Mouse (Mus musculus) hindbrain, postnatal 0 days (tissue): ENCODE data around the gene Cwc27. TPM values are rescaled to one million over a fixed set of nuclear protein-coding genes. Genes with fewer than 3 reads are reported as not detected.

Experiments
- ATAC-seq: fragments of 200-750 bp; cut with Nextera tagmentation; 2 replicates; pipeline ENCODE4 v1.8.0; 2017; ENCODE audit warnings: mild to moderate bottlenecking, moderate TSS enrichment, moderate library complexity
- DNase-seq: peaks from one replicate; pipeline ENCODE4 v3.0.0-alpha.2; 2015; ENCODE audit warnings: low spot score
- H3K27ac ChIP-seq: fragments of 300-500 bp; sonication (generic); 2 replicates; pipeline ENCODE4 v1.5.1; 2014; ENCODE audit warnings: mild to moderate bottlenecking
- H3K27me3 ChIP-seq: fragments of 300-500 bp; sonication (generic); 2 replicates; pipeline ENCODE4 v1.6.1; 2014; ENCODE audit warnings: low read length, mixed read lengths; ENCODE audit not compliant: insufficient read depth
- H3K36me3 ChIP-seq: fragments of 300-500 bp; sonication (generic); 2 replicates; pipeline ENCODE4 v1.6.1; 2014; ENCODE audit warnings: low read length, mixed read lengths; ENCODE audit not compliant: insufficient read depth
- H3K4me1 ChIP-seq: fragments of 300-500 bp; sonication (generic); 2 replicates; pipeline ENCODE4 v1.6.1; 2014; ENCODE audit warnings: antibody characterized with exemption, low read length, mixed read lengths; ENCODE audit not compliant: insufficient read depth
- H3K4me2 ChIP-seq: fragments of 300-500 bp; sonication (generic); 2 replicates; pipeline ENCODE4 v1.6.1; 2014; ENCODE audit warnings: low read depth, mild to moderate bottlenecking, low read length, moderate library complexity, mixed read lengths
- H3K4me3 ChIP-seq: fragments of 300-500 bp; sonication (generic); 2 replicates; pipeline ENCODE4 v1.5.1; 2014; ENCODE audit warnings: low read length
- H3K9ac ChIP-seq: fragments of 300-500 bp; sonication (generic); replicated peaks from 2 replicates; pipeline ENCODE4 v1.6.1; 2014; ENCODE audit warnings: mild to moderate bottlenecking, low read length, moderate library complexity, mixed read lengths
- H3K9me3 ChIP-seq: fragments of 300-500 bp; sonication (generic); 2 replicates; pipeline ENCODE4 v1.6.1; 2016; ENCODE audit warnings: low read length, mixed read lengths
- CTCF ChIP-seq: IDR thresholded peaks from 2 replicates; pipeline ENCODE4 v1.5.1; 2016; ENCODE audit warnings: antibody characterized with exemption, control low read depth, low read depth
- WGBS: fragments of 180-500 bp; shearing (Covaris S2); extraction: QIAGEN DNeasy Blood & Tissue Kit; methylation state at CpG from one replicate; pipeline ENCODE4 v1.1.7; 2014; 5-methylcytosine and 5-hydroxymethylcytosine counted together
- polyA plus RNA-seq: library from polyadenylated mRNA; unstranded; fragments of >200 nt; fragmentation: Nextera tagmentation; extraction: Ambion mirVana; gene quantifications from 2 replicates; pipeline ENCODE4 v1.2.1, GENCODE M21; 2015
- total RNA-seq: library from RNA; depleted of rRNA; stranded (reverse); fragments of >200 nt; gene quantifications from 2 replicates; pipeline ENCODE4 v1.2.3, GENCODE M21; 2014

The Cwc27 gene
- total and polyA plus RNA-seq, 2 experiments from 2014 or later: 5.4 to 23.0 TPM

GRCm38 (mm10) chr13:104623130-104623891, 193.6 kb downstream of the Cwc27 start:
- Histone ChIP-seq H3K27me3 (no peaks in the 10 kb centered on the region), H3K9me3 (no peaks in the 10 kb centered on the region), H3K4me2 (no peak overlapping the region), H3K27ac (no peak overlapping the region), H3K9ac (no peak overlapping the region), H3K4me3 (no peak overlapping the region), H3K36me3 (no peaks in the 10 kb centered on the region), H3K4me1 (no peaks in the 10 kb centered on the region)
- 83% methylated on average over 12 of the region's 12 CpGs for WGBS
- TF ChIP-seq CTCF: no peak
- ATAC-seq (no peak), DNase-seq (no peak)

DNA sequence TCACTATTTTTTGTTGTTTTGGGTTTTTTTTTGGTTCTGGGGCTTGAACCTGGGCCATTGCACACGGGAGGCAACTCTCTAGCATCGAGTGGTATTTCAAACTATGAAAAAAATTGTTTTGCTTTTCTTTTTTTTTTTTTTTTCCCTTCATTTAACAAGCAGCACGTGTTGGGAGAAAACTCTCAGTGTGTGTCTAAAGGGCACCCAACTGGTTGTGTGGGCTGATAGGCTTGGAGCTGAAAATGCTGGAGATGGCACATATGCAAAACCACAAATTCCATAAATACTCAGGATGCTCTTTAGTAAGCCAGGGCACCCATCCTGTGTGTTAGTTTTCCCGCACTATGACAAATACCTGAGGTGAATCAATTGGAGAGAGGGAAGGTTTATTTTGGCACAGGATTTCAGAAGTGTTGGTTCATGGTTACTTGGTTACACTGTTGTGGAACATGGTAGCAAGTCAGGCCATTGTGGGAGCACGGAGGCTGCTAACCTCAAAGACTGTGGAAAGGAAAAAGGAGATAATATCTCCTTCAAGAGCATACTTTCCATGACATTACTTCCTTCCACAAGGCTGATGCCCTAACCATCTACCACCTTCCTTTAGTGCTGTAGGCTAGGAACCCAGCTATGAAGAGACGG, 194.7 kb downstream of the Cwc27 start:
- no peak overlapping the region for H3K27ac ChIP-seq
- H3K27me3 ChIP-seq: no peaks in the 10 kb centered on the region
- no peaks in the 10 kb centered on the region for H3K9me3 ChIP-seq
- no peaks in the 10 kb centered on the region for H3K36me3 ChIP-seq
- H3K4me3 ChIP-seq: no peak overlapping the region
- 86% methylated on average over 6 of the region's 6 CpGs for WGBS
- DNase-seq (no peak), ATAC-seq (no peak)
- no peak for TF ChIP-seq CTCF
- H3K4me1 ChIP-seq: no peaks in the 10 kb centered on the region
- no peak overlapping the region for H3K4me2 ChIP-seq
- H3K9ac ChIP-seq: no peak overlapping the region

- Histone ChIP-seq H3K27ac (no peak overlapping the region), H3K9me3 (no peaks in the 10 kb centered on the region), H3K4me2 (no peak overlapping the region), H3K27me3 (no peaks in the 10 kb centered on the region), H3K4me1 (peaks cover 6% of the 10 kb centered on the region; the same call in 1 of the 2 replicates), H3K9ac (no peak overlapping the region), H3K4me3 (no peak overlapping the region), H3K36me3 (no peaks in the 10 kb centered on the region)
- ATAC-seq (no peak), DNase-seq (no peak)
- WGBS: 88% methylated on average over 2 of the region's 2 CpGs
- TF ChIP-seq CTCF: no peak
Measured at GRCm38 (mm10) chr13:104620423-104620822, 196.5 kb downstream of the Cwc27 start.

GRCm38 (mm10) chr13:104619503-104620288, 197.2 kb downstream of the Cwc27 start:
- no peak for DNase-seq
- H3K4me2 ChIP-seq: no peak overlapping the region

GRCm38 (mm10) chr13:104617201-104617600, 199.7 kb downstream of the Cwc27 start:
- Histone ChIP-seq H3K9me3 (no peaks in the 10 kb centered on the region), H3K27me3 (no peaks in the 10 kb centered on the region), H3K27ac (no peak overlapping the region), H3K4me2 (no peak overlapping the region), H3K36me3 (no peaks in the 10 kb centered on the region), H3K4me3 (no peak overlapping the region), H3K4me1 (peaks cover 6% of the 10 kb centered on the region; the same call in 1 of the 2 replicates), H3K9ac (no peak overlapping the region)
- no peak for ATAC-seq
- DNase-seq: no peak
- TF ChIP-seq CTCF: no peak
- WGBS: 93% methylated on average over 4 of the region's 4 CpGs

More at GRCm38 (mm10) chr13:104619503-104620288, 197.2 kb downstream of the Cwc27 start:
- peaks cover 6% of the 10 kb centered on the region; the same call in 1 of the 2 replicates for H3K4me1 ChIP-seq
- H3K4me3 ChIP-seq: no peak overlapping the region
- no peaks in the 10 kb centered on the region for H3K27me3 ChIP-seq
- no peak for TF ChIP-seq CTCF
- H3K9me3 ChIP-seq: no peaks in the 10 kb centered on the region
- no peak overlapping the region for H3K9ac ChIP-seq
- no peak overlapping the region for H3K27ac ChIP-seq
- WGBS: 91% methylated on average over 7 of the region's 7 CpGs
- ATAC-seq: no peak
- H3K36me3 ChIP-seq: no peaks in the 10 kb centered on the region

DNA sequence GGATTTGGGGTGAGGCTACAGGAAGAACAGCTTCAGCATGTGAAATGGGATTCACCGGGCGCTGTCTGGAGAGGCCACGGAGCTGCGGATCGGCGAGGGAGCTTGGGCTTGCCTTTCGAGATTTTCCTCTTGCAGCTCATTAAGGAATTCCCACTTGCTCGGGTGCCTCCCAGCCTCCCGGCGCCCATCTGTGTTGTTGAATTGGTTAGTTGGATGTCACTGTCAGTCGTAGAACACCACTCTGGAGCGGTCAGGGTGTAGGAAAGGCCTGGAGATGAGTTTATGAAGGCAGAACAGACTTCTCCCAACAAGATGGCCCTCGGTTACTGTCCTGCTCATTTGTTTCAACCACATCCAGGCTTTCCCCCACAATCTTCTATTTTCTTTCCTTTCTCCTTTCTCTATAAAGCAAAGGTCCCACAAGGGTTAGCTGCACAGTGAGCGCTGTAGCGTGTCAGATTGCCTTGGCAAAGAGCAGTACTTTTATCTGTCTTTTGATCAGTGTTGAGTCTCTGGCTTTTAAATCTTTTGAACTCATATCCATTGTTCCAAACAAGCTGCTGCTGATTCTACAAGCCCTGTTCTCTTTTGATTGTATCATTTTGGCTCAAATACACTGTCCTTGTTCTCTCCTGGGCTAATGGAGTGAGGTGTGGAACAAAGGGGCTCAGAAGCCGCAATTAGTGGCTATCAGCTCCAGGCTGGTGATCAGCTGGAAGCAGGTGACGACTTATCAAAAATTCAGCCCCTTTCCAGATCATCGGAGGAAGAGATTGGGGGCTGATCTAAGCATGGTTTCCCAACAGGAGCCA, 200.7 kb downstream of the Cwc27 start:
- Histone ChIP-seq H3K9me3 (no peaks in the 10 kb centered on the region), H3K9ac (no peak overlapping the region), H3K36me3 (no peaks in the 10 kb centered on the region), H3K4me3 (no peak overlapping the region), H3K4me1 (peaks cover 6% of the 10 kb centered on the region; the same call in 1 of the 2 replicates), H3K27ac (no peak overlapping the region), H3K27me3 (no peaks in the 10 kb centered on the region), H3K4me2 (no peak overlapping the region)
- TF ChIP-seq CTCF: no peak
- DNase-seq (peak; percentile 18), ATAC-seq (peak; percentile 47; the same call in 1 of the 2 replicates)
- 48% methylated on average over 18 of the region's 18 CpGs for WGBS
